Comparison of ENCODE assay signal across 12 mouse cellular contexts in the genomic region with DNA sequence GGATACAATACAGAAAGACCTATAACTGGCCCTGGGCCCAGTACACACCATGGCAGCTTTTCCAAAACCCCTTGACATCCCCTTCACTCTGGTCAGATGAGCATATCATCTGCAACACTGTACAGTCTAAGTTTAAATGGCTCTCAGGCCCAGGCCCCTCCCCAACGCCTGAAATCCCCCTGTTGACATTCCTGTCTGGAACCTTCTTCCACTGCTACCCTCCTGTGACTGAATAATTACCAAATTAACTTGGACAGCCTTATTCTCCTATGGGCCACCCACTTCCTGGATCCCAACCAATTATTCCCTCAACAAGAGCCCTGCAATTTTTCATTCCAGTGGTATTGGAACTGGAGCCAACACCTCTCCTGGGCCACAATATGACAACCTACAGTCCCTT. TPM values are rescaled to one million over a fixed set of nuclear protein-coding genes. Genes with fewer than 3 reads are reported as not detected.
DNase-seq lines count a peak whose midpoint lies in the region; ATAC-seq lines count a peak whose summit lies in the region.
"Had no signal": no experiment of that assay in that cellular context is flagged by ENCODE, and none has a peak within 500 bp of the region (broad histone marks: within the 10 kb centered on the region; RNA-seq: fewer than 3 reads in every experiment).

No protein-coding gene starts in this region.

- peak; percentile 55 for DNase-seq in lung, postnatal 36 days
- DNase-seq in lung, postnatal 4 days, result no peak
- no peak for DNase-seq in B cell, adult 2 months
- DNase-seq in thymus, postnatal 36 days, result no peak
- DNase-seq: adrenal gland, postnatal 25 days; kidney, adult 18-20 months; lung, adult 18-20 months; midbrain, embryonic 14.5 days had no signal

- H3K9me3 ChIP-seq in intestine, embryonic 15.5 days, result no peaks in the 10 kb centered on the region
- H3K9me3 ChIP-seq in intestine, embryonic 16.5 days (ENCODE audit: control insufficient read depth, low read length), result peaks cover 19% of the 10 kb centered on the region
- peaks cover 11% of the 10 kb centered on the region; the same call in 1 of the 2 replicates for H3K9me3 ChIP-seq in heart, embryonic 14.5 days (ENCODE audit: control insufficient read depth, low read length)

- no peak overlapping the region for H3K27ac ChIP-seq in intestine, embryonic 15.5 days
- H3K27ac ChIP-seq in intestine, embryonic 16.5 days (ENCODE audit: low read length), result no peak overlapping the region
- H3K27ac ChIP-seq in heart, embryonic 14.5 days (replicated peaks in 1 of 2; ENCODE audit: control insufficient read depth in 1 of 2, insufficient read depth in 1 of 2, low read depth in 2 of 2, low read length in 2 of 2), result peak overlapping the region; percentile 13 to 94; a peak in 3 of 4 replicates
- H3K27ac ChIP-seq: hindbrain, embryonic 10.5 days had no signal

- H3K4me2 ChIP-seq in intestine, embryonic 15.5 days (replicated peaks), result 0 out of 2 replicates have a peak overlapping the region, but pooled peaks have one; percentile 56
- no peak overlapping the region for H3K4me2 ChIP-seq in intestine, embryonic 16.5 days (ENCODE audit: low read depth, low read length)
- peak overlapping the region; percentile 70 for H3K4me2 ChIP-seq in heart, embryonic 14.5 days (ENCODE audit: low read length)

- no peak for ATAC-seq in intestine, embryonic 15.5 days
- ATAC-seq in intestine, embryonic 16.5 days, result no peak
- ATAC-seq in heart, embryonic 14.5 days (ENCODE audit: insufficient number of reproducible peaks, insufficient read depth, low FRiP score, low read depth), result no peak

- no peak overlapping the region for H3K9ac ChIP-seq in intestine, embryonic 15.5 days
- no peak overlapping the region for H3K9ac ChIP-seq in intestine, embryonic 16.5 days (ENCODE audit: low read depth, low read length)
- H3K9ac ChIP-seq in heart, embryonic 14.5 days (ENCODE audit: low read length), result peak overlapping the region; percentile 94

- no peaks in the 10 kb centered on the region for H3K27me3 ChIP-seq in intestine, embryonic 15.5 days (replicated peaks)
- H3K27me3 ChIP-seq in intestine, embryonic 16.5 days (replicated peaks; ENCODE audit: control insufficient read depth, insufficient read depth, low read length), result no peaks in the 10 kb centered on the region
- H3K27me3 ChIP-seq in heart, embryonic 14.5 days (ENCODE audit: control insufficient read depth, insufficient read depth, low read length), result no peaks in the 10 kb centered on the region

- H3K4me1 ChIP-seq in intestine, embryonic 15.5 days (replicated peaks), result peaks cover 28% of the 10 kb centered on the region
- peaks cover 20% of the 10 kb centered on the region for H3K4me1 ChIP-seq in intestine, embryonic 16.5 days (ENCODE audit: control insufficient read depth, insufficient read depth, low read length)
- peaks cover 21 to 75% of the 10 kb centered on the region in 2 experiments for H3K4me1 ChIP-seq in heart, embryonic 14.5 days (ENCODE audit: control insufficient read depth in 2 of 2, insufficient read depth in 2 of 2, low read length in 2 of 2)

- WGBS in intestine, embryonic 15.5 days, result 57% methylated on average over 1 of the region's 1 CpGs
- 58% methylated on average over 1 of the region's 1 CpGs for WGBS in intestine, embryonic 16.5 days
- WGBS in heart, embryonic 14.5 days, result 31% methylated on average over 1 of the region's 1 CpGs

- H3K36me3 ChIP-seq in intestine, embryonic 15.5 days, result peaks cover 44% of the 10 kb centered on the region
- H3K36me3 ChIP-seq in intestine, embryonic 16.5 days (ENCODE audit: control insufficient read depth, insufficient read depth, low read length), result peaks cover 52% of the 10 kb centered on the region
- H3K36me3 ChIP-seq in heart, embryonic 14.5 days (ENCODE audit: control insufficient read depth, insufficient read depth, low read length), result peaks cover 98% of the 10 kb centered on the region

- no peak overlapping the region for H3K4me3 ChIP-seq in intestine, embryonic 15.5 days (replicated peaks)
- H3K4me3 ChIP-seq in intestine, embryonic 16.5 days (ENCODE audit: low read length), result no peak overlapping the region
- H3K4me3 ChIP-seq in heart, embryonic 14.5 days (ENCODE audit: control insufficient read depth in 1 of 2, insufficient read depth in 1 of 2, low read depth in 1 of 2, low read length in 2 of 2), result peak overlapping the region; percentile 11 to 70; a peak in 3 of 4 replicates
- H3K4me3 ChIP-seq: hindbrain, embryonic 10.5 days had no signal

RNA-seq across cellular contexts. Expression of gene Igf2r, which starts 25.4 kb away (rescaled TPM):
- 37.5 and 38.9 TPM in 2 replicates for polyA plus RNA-seq in intestine, embryonic 15.5 days (2015; fragmentation: Nextera tagmentation; extraction: Ambion mirVana)
- polyA plus RNA-seq in intestine, embryonic 16.5 days (2015; fragmentation: Nextera tagmentation; extraction: Ambion mirVana), result 26.6 and 36.2 TPM in 2 replicates
- polyA plus RNA-seq in heart, embryonic 14.5 days (2014; fragmentation: Nextera tagmentation; extraction: Ambion mirVana), result 196 and 201 TPM in 2 replicates

Comparison
In these comparisons a context has a peak if more than half of its experiments do, and no peak if none do; other contexts are left out.
1. H3K27ac ChIP-seq: peak in heart, embryonic 14.5 days (2 of 2); none in intestine, embryonic 15.5 days (single experiment) and intestine, embryonic 16.5 days (single experiment).
2. H3K4me3 ChIP-seq: peak in heart, embryonic 14.5 days (2 of 2); none in intestine, embryonic 15.5 days (single experiment) and intestine, embryonic 16.5 days (single experiment).